Mouse (Mus musculus) inflammation-experienced regulatory T-cells, adult 16 weeks (primary cell): ENCODE results near the gene Frmd6. TPM values are rescaled to one million over a fixed set of nuclear protein-coding genes. Genes with fewer than 3 reads are reported as not detected.

Source experiments
- polyA plus RNA-seq: library from polyadenylated mRNA; unstranded; fragments of 100-300 nt; shearing (Covaris generic); gene quantifications from one replicate; pipeline ENCODE4 v1.2.1, GENCODE M21; 2017

Frmd6 gene
- polyA plus RNA-seq = 48.3 TPM

DNA sequence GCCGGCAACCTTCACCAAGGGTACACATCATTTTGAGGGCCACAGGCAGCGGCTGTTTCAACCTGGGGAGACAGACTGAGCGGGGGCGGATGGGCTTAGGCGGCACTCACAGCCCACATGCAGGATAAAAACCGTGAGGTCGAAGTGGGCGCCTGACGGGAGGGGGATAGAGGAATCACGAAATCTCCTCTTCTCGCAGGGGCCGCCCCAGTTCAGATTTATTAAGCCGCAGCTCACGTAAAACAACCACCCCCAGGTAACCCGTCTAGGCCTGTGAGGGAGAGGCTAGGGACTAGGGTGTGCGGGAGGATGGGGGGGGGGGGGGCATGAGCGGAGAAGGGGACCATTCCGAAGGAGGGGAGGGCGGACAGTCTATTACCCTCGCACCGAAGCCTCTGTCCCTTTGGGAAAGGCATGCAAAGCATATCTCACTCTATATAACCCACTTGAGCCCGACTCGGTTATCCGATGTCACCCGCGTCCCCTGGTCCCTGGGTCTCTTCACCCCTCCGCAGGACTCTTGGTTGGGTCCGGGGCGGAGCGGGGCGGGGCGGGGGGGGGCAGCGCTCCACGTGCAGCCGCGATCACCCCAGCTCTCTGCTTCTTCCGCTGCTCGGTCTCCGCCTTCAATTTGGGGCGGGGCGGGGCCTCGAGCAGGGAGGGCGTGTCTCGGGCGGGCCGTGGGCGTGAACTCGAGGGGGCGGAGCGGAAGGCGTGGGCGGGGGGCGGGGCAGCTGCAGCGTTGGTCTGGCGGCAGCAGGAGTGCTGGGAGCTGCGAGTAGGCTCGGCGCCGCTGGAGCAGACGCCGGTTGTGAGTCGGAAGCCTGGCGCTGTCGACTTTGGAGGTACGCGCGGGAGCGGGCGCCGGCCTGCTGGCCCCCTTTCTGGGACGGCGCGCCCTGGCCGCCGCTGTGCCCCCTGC lies at the start of gene Frmd6:
Gene Frmd6 (plus strand): TSS at position 786 of the 922 bp plus-strand sequence.

DNA sequence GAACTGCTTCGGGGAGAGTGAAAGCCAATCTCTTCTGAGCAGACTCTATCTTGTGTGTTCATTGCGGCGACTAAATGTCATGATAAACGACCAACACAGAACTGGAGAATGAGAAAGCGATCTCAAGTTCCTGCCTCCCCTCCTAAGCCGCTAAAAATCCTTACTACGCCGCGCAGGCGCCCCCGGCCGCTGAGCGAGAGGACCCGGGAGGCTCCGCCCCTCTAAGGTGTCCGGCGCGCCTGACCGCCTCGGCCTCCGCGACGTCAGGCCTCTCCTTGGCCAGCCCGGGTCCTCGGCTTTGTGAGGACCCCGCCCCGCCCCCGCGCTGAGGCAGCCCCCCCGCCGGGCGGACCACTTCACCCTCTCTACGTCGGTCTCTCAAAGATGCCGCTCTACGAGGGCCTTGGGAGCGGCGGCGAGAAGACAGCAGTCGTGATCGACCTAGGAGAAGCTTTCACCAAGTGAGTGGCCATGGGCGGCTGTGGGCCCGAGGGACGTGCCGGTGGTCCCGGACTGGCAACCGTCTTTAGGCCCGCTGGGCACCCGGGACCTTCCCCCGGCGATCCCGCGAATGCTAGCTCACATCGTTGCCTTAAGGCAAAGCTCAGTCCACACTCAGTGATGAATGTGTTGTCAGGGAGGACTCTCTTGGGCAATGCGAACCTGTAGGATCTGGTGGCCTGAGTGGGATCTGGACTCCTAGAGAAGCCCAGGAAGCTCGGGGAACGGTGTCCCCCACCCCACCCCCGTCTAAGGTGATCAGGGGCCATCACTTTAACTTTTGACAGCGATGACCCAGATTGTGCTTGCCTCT lies 112.5 kb downstream of the Frmd6 start, which contains the start of gene Actr10:
Gene Actr10 (plus strand): TSS at position 287 of the 814 bp plus-strand sequence.

Other genes with a start within 250 kb of the Frmd6 start
- gene Actr10, start 112.3 kb downstream of the Frmd6 start, polyA plus RNA-seq = 338 TPM
- gene Psma3, start 149.1 kb downstream of the Frmd6 start, polyA plus RNA-seq = 424 TPM
- 184 TPM for gene Arid4a, start 190.5 kb downstream of the Frmd6 start, polyA plus RNA-seq